Mouse (Mus musculus) ovary, adult 18-20 months (tissue): Measurements from ENCODE around the gene Tmem259.

Experiments used
- DNase-seq: peaks from one replicate; pipeline ENCODE4 v3.0.0; 2022; ENCODE audit warnings: low spot score, mixed read lengths

Tmem259 gene

DNA sequence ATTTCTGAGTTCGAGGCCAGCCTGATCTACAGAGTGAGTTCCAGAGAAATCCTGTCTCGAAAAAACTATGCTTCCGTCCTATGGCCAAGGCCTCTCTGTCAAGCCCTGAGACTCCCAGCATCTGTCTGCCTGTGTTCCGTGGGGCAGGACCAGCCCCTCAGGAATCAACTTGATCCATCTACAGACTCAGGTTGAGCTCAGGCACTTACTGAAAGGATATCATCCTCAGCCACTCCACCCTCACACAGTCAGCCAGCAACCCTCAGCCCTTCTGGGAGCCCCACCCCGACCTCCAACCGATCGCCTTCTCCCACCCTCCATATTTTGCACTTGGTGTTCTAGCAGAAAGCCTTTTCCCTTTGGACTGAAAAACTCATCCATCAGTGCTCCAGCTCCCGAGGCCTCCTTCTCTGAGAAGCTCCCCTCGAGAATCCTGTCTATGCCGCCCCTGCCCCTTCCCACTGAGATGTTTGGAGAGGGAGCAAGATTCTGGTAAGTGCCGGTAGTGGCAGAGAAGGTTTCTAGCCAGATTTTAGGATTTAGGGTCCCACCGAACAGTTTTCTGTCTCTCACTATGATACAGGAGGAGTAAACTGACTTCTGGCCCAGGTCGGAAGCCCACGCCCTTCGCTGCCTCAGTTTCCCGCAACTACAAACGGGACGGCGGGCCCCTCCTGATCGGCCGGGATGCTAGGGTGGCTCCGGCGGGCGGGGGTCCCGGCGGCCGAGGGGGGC lies 3.8 kb upstream of the Tmem259 start:
- no peak for DNase-seq

DNA sequence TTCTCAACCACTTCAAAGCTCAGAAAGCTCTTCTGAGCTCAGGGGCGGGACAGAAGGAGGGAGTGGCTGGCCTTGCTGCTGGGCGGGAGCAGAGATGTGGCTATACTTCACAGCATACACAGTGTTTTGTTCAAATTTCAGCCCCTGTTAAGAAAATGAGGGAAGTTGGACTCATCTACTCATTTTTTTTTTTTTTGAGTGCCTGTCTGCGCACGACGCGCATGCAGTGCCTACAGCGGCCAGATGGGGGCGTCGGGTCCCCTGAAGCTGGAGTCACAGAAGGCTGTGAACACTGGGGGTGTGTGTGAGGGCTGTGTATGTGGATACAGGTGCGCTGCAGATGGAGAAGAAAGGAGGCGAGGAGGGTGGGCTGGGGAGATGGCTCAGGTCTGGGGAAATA lies 2.8 kb upstream of the Tmem259 start:
- DNase-seq, result peak; percentile 49

DNA sequence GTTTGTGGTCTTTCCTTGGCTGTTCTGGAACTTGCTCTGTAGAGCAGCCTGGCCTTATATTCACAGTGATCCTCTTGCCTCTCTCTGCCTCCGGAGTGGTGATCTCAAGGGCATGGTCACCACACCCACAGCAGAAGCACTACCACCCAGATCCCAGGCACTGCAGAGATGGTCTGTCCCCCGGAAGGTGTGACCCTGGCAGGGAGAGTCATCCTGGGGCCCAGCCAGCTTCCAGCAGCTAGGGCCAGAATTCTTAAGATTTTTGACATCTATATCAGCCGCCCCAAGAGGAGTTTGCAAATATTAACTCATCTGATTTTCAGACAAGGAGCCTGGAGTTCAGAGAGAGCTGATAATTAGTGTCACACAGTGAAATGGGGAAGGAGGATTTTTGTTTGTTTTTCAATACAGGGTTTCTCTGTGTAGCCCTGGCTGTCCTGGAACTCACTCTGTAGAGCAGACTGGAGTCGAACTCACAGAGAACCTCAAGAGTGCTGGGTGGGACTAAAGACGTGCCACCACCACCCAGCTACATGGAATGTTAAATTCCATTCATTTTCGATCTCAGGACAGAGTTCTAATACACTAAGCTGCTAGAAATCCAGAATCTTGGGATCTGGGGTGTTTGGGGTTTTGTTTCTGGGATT lies 2.2 kb upstream of the Tmem259 start:
- no peak for DNase-seq

DNA sequence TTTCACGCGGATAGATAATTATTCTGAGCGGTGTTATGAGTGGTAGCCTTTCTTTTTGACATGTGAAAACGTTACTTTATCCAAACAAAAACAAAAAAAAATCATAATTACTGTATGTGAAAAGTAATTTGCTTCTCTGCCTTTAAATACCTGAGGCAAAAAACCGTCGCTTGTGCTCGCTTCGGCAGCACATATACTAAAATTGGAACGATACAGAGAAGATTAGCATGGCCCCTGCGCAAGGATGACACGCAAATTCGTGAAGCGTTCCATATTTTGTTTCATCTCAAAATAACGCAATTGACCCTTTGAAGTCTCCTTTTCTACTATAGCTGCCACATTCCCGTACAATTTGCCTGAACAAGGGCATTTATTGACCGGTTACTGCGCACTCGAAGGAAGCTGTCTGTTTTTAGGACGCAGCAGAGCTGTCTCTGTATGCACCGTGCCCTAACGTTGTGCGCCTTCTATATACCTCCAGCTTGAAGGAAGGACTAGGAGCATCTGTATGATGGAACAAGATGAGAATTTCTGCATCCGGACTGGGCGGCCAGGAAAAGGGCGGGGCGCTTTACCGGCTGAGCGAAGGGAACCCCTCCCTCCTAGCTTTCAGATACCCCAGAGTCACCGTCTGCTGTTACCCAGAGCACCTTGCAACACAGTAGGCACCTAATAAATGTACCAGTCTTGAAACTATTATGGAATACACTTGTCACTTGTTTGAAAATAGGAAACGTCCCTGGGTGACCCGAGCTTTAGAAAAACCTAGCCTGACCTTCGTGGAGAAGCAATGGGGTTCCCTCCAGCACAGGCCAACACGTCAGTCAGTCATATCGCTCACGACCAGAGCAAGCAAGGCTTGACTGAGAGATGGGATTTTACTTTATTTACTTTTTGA lies 1.5 kb upstream of the Tmem259 start:
- DNase-seq, result no peak

DNA sequence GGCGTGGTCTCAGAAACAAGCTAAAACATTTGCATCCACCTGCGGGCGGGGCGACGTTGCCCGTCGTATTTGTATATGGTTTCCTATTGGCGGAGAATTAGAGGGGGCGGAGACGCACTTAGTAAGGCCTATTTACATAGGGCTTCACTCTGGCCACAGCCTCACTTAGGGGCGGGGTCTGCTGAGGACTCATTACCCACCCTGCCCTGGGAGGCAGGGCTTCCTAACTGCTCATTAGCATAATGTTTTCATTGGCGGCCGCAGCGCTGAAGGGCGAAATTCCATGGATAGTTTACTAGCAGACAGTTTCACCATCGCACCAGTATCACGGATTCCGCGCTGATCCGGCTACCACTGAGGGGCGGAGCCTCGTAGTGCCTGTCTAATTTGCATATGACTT lies 741 bp upstream of the Tmem259 start:
- DNase-seq, result peak; percentile 97

- peak; percentile 52 for DNase-seq
These were observed 460 bp downstream of the Tmem259 start for GRCm38 (mm10) chr10:79983670-79984069.

GRCm38 (mm10) chr10:79983205-79983604 lies 925 bp downstream of the Tmem259 start:
- no peak for DNase-seq

DNA sequence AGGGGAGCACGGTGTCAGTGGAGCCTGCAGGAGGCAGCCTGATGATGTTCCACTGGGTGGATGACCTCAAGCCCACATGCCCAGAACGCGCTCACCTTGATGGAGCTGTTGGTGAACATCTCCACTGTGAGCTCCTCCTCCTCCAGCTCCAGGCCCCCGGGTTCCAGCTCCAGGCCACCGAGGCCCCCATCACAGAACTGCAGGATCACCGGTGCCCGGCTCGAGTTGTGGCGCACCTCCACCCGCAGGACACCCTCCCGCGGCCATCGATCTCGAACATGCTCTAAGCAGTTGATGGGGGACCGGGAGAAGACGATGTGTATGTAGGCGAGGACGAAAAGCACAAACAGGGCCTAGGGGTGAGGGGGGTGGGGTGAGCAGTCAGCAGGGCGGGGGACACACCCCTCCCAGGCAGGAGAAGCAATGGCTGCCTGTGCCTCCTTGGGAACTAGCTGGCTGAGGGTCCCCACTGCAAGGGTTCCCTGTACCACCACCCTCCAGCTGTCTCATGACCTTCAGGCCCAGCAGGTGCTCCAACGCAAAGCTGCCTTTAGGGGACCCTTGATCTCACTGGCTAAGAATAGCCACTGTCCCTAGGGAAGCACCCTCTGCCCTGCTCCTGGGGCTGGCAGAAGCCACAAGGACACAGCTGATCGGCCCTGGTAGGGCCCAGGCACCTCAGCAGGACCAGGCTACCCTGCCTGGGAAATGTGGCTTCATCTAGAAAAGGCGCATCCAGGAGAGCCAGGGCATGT lies 4.6 kb downstream of the Tmem259 start:
- no peak for DNase-seq

DNA sequence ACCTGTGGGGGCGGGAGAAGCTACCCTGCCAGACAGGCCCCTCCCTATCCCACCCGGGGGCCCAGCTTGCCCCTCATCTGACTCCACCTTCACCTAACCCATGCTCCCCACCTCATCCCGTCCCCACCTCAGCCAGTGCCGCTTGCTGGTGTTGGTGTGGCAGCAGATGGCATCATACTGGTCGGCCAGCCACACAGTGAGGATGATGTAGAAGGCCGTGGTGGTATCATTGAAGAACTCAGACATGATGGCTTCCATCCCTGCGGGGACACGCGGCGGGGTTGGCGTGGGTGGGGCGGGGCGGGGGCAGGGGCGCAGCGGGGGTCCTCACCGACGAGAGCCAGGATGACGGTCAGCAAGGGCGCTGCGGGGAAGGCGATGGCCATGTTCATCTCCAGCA lies 6.1 kb downstream of the Tmem259 start:
- no peak for DNase-seq

DNA sequence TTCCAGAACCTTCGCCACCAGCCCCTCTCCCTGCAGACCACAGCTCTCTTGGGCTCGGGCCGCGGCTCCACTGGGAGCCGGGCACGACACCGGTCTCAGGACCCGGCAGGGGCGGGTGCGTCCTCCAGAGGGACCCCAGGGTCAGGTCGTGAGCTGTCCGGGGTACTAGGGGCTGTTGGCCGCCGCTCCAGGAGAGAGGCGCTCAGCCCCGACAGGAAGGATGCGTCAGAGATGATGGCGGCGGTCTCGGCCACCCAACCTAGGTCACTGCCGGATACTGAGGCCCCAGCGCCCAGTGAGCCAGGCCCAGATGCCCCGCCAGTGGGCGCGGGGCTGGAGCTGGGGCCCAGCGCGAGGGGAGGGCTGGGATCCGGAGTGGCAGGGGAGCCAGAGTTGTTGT lies 6.8 kb downstream of the Tmem259 start:
- DNase-seq, result no peak

- DNase-seq, result no peak
These were observed 7.4 kb downstream of the Tmem259 start for GRCm38 (mm10) chr10:79976722-79977107.

GRCm38 (mm10) chr10:79976071-79976721 lies 7.9 kb downstream of the Tmem259 start:
- DNase-seq, result no peak

- no peak for DNase-seq
These were observed 9.5 kb downstream of the Tmem259 start for GRCm38 (mm10) chr10:79974668-79975067.

DNA sequence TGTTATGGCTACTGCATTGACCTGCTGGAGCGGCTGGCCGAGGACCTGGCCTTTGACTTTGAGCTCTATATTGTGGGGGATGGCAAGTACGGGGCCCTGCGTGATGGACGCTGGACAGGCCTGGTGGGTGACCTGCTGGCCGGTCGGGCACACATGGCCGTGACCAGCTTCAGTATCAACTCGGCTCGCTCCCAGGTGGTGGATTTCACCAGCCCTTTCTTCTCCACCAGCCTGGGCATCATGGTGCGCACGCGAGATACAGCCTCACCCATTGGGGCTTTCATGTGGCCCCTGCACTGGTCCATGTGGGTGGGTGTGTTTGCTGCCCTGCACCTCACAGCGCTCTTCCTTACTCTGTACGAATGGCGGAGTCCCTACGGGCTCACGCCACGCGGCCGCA lies 10.0 kb downstream of the Tmem259 start:
- DNase-seq, result no peak

DNA sequence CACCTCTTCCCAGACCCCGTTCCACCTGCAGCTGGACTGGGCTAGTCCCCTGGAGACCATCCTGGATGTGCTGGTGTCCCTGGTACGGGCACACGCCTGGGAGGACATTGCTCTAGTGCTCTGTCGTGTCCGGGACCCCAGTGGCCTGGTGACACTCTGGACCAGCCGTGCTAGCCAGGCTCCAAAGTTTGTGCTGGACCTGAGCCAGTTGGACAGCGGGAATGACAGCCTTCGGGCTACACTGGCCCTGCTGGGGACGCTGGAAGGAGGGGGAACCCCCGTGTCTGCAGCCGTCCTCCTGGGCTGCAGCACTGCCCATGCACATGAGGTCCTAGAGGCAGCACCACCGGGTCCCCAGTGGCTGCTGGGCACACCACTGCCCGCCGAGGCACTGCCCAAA lies 11.3 kb downstream of the Tmem259 start:
- DNase-seq, result no peak

DNA sequence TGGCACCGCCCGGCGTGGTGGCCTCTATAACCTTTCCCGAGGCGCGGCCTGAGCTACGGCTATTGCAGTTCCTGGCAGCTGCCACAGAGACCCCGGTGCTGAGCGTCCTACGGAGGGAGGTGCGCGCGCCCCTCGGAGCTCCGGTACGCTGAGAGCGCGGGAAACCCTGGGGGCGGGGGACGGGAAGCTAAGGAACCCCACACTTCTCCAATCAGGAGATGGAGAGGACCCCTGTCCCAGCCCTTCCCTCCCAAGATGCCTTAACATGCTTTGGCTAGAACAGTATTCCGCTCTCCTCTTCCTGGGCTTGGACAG lies 13.0 kb downstream of the Tmem259 start:
- no peak for DNase-seq

DNA sequence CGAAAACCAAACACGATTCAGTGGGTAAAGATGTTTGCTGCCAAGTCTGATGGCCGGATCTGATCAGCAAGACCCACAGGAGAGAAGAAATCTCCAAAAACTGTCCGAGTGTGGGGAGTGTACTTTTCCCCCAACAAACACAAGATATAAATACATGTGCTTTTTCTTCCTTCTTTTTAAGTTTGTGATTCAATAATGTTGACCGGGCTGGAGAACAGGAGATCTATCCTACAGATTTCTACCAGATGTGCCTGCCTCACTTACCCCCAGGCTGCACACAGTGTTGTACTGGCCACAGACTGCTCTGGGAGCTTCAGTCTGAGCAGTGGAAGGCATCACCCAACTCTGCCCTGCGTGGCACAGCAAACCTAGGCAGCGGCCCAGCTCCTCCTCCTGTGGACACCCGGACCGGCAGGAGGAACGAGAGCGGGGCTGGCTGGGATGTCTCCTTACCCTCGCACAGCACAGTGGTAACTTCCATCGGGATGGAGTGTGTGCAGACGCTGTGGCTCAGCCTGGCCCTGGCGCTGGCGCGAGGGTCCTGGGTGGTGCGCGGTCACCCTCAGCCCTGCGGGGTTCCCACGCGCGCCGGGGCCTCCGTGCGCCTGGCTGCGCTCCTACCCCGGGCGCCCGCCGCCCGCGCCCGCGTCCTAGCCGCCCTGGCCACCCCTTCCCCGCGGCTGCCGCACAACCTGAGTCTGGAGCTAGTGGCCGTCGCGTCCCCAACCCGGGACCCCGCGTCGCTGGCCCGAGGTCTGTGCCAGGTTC lies 13.5 kb downstream of the Tmem259 start, which contains the start of gene Grin3b:
Gene Grin3b, plus strand, starts transcription at position 301 of the 768 bp plus-strand sequence.
- no peak for DNase-seq

DNA sequence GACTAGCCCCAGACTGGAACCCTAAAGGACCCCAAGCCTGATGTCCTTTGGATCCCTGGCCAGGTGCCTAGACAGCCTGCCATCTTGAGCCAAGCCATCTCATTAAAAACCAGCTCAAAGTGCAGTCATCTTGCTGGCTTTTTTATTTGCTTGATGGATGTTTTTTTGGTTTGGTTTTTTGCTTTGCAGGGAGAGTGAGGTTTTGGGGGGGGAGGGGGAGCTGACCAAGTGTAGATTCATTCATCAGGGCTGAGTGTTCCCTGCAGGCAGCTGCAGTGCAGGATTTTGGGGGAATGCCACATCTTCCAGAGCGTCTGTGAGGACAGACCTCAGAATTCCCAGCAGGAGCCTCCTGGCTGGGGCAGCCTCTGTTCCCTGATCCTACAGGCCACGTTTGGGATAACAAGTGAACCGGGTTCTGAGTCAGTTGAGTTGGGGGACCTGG lies 15.0 kb downstream of the Tmem259 start:
- no peak for DNase-seq

GRCm38 (mm10) chr10:79968181-79968580 lies 15.9 kb downstream of the Tmem259 start:
- no peak for DNase-seq

- DNase-seq, result no peak
These were observed 17.2 kb downstream of the Tmem259 start for GRCm38 (mm10) chr10:79966886-79967400.

DNA sequence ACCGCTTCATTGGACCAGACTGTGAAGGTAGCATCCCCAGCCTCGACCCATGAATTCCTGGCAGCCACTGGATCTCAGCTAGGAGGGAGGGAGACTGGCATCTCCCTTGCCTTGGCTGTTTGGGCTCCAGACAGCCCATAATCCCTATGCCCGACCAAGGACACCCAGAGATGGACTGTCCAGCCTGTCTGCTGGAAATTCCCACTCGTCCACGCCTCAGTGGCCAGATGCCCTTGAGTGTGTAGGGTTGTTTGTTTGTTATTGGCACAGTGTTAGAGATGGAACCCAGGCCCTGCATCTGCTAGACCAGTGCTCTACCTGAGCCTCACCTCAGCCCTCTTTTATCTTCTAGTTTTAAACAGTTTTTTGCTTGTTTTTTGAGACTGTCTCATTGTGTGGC lies 18.8 kb downstream of the Tmem259 start:
- no peak for DNase-seq
